Mouse (Mus musculus): ENCODE results near the gene Lhpp.
"Not testable (repeated sequence)": the region's sequence is repeated elsewhere in the genome, so short reads cannot be mapped to it uniquely, and the experiment has no call there.

The Lhpp gene

GRCm38 (mm10) chr7:132654412-132654811, 44.0 kb downstream of the Lhpp start:
- DNase-seq: no peak

- peak; percentile 91 to 93 for DNase-seq
These were observed 45.6 kb downstream of the Lhpp start for GRCm38 (mm10) chr7:132656075-132656474.

GRCm38 (mm10) chr7:132656548-132656947, 46.1 kb downstream of the Lhpp start:
- peak; percentile 96 to 97 for DNase-seq

GRCm38 (mm10) chr7:132657371-132658057, 47.1 kb downstream of the Lhpp start:
- DNase-seq: no peak

- DNase-seq: no peak
These were observed 47.6 kb downstream of the Lhpp start for GRCm38 (mm10) chr7:132658058-132658450.

- DNase-seq: no peak
These were observed 48.2 kb downstream of the Lhpp start for GRCm38 (mm10) chr7:132658688-132659087.

- DNase-seq: peak in 1 of 2 experiments; percentile 21
These were observed 49.2 kb downstream of the Lhpp start for GRCm38 (mm10) chr7:132659633-132660032.

- not testable (repeated sequence) for DNase-seq
These were observed 52.4 kb downstream of the Lhpp start for GRCm38 (mm10) chr7:132662831-132663230.

GRCm38 (mm10) chr7:132664815-132665214, 54.4 kb downstream of the Lhpp start:
- no peak for DNase-seq

- DNase-seq: no peak
These were observed 55.4 kb downstream of the Lhpp start for GRCm38 (mm10) chr7:132665664-132666382.

GRCm38 (mm10) chr7:132666516-132666915, 56.1 kb downstream of the Lhpp start:
- no peak for DNase-seq

GRCm38 (mm10) chr7:132668604-132669003, 58.2 kb downstream of the Lhpp start:
- DNase-seq: no peak

GRCm38 (mm10) chr7:132669999-132670862, 59.8 kb downstream of the Lhpp start:
- no peak for DNase-seq

- no peak for DNase-seq
These were observed 60.4 kb downstream of the Lhpp start for GRCm38 (mm10) chr7:132670863-132671165.

GRCm38 (mm10) chr7:132672481-132672959, 62.1 kb downstream of the Lhpp start:
- DNase-seq: peak; percentile 66 to 69

- no peak for DNase-seq
These were observed 63.7 kb downstream of the Lhpp start for GRCm38 (mm10) chr7:132673931-132674755.

- no peak for DNase-seq
These were observed 65.5 kb downstream of the Lhpp start for GRCm38 (mm10) chr7:132675922-132676321.

- DNase-seq: no peak
These were observed 68.7 kb downstream of the Lhpp start for GRCm38 (mm10) chr7:132679117-132679516.

GRCm38 (mm10) chr7:132679549-132679948, 69.1 kb downstream of the Lhpp start:
- DNase-seq: no peak

- no peak for DNase-seq
These were observed 70.9 kb downstream of the Lhpp start for GRCm38 (mm10) chr7:132681296-132681695.

GRCm38 (mm10) chr7:132681831-132682230, 71.4 kb downstream of the Lhpp start:
- DNase-seq: no peak

- DNase-seq: no peak
These were observed 71.9 kb downstream of the Lhpp start for GRCm38 (mm10) chr7:132682336-132682735.

- no peak for DNase-seq
These were observed 72.5 kb downstream of the Lhpp start for GRCm38 (mm10) chr7:132682901-132683300.
